Mouse (Mus musculus) fat pad, adult 2 months (tissue): Measurements from ENCODE around the gene Ppil6.
"Not testable (repeated sequence)": the region's sequence is repeated elsewhere in the genome, so short reads cannot be mapped to it uniquely, and the experiment has no call there.

ENCODE experiments used
- DNase-seq: peaks from one replicate; pipeline ENCODE4 v3.0.0-alpha.2; 2011; ENCODE audit warnings: low read depth, low spot score; ENCODE audit errors: extremely low read depth

Gene Ppil6

DNA sequence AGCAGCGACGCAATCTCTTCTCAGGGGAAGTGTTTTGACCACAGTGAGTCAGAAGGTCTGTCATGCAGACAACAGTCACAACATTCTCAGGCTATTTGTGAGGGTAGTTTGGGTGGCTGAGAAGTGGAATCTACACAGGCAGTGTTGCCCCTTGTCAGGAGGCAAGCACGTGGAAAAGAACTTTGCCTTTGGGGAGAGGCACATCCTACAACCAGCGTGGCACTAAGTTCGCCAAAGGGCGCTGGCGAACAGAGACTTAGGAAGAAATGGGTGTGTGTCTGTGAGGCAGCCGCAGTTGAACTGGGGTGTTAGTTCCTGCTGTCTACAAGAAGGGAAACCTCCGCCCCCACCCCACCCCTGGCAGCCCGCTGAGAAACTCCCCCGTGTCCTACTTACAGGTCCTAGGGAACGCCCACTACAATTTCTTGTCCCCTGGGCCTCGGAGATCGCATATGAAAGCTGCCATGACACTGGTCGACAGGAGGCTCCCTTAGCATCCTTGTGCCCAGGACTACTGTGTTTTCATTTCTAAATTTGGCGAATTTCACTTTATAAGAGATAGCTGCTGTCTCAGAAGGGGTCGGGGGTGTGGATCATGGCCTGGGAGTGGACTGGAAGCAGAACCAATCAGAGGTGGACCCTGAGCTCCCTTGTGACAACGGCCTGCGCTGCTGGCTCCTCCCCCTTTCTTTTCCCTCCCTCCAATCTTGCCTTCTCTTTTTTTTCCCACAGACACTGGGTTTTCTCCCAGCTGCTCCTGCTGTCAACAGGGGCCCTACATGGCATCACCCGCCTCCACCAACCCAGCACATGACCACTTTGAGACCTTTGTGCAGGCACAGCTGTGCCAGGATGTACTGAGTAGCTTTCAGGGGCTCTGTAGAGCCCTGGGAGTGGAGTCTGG, 12.7 kb upstream of the Ppil6 start:
- no peak for DNase-seq

DNA sequence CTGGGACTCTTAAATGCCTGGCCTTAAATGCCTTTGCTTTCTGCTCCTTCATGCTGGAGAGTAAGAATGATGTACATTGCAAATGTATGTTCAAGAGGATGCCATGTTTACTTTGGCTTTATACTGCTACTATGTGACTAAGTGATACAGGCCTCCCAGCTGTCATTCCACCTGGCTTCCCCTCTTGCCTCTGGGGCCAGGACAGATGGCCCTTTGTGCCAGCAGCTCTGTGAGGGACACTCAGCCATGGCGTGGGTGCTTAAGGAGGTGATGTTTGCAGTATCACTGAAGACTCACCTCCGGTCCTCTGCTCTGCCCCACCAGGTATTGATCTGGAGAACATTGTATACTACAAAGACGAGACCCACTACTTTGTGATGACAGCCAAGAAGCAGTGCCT, 10.3 kb upstream of the Ppil6 start:
- DNase-seq: no peak

DNA sequence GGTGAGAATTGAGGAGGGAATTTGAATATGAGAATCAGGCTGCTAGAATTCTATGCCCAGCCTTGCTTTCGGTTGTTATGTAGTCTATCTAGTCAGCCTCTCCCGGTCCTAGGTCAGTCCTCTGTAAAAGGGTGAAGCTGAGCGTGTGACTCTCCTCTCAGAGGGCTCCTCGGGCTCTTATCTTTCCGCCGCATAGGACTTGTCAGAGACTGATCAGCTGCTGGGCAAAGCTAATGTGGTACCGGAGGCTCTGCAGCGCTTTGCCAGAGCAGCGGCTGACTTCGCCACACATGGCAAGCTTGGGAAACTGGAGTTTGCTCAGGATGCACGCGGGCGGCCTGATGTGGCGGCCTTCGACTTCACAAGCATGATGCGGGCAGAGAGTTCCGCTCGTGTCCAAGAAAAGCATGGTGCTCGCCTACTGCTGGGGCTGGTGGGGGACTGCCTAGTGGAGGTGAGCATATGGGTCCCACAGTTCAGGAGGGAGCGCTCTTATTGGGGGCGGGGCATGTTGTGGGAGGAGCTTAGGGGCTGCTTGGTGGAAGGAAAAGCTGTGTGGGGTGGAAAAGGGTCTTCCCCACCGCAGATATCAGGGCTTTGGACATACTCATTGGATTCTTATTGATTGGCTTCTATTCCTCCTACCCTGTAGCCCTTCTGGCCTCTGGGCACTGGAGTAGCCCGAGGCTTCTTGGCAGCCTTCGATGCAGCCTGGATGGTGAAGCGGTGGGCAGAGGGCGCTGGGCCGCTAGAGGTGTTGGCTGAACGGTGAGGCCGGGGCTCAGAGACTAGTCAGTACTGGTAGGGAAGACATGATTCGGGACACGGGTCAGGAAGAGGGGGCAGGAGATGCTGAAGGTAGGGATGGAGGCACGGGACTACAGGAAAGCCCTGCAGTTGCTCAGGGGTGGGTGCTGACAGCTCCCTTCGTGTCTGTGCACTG, 9.0 kb upstream of the Ppil6 start:
- no peak for DNase-seq

GRCm38 (mm10) chr10:41482446-41482845, 7.8 kb upstream of the Ppil6 start:
- no peak for DNase-seq

DNA sequence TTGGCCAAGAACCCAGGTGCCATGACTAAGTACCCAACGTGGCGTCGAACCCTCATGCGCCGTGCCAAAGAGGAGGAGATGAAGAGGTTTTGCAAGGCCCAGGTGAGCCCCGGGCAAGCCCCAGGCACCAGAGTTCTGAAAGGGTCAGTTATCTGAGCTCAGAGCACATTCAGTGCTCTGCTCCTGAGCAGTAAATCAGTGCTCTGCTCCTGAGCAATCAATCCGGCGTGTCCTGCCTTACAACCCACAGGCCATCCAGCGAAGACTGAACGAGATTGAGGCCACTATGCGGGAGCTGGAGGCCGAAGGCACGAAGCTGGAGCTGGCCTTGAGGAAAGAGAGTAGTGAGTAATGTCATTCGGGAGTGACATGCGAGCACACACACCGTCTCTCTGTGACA, 4.5 kb upstream of the Ppil6 start:
- peak; percentile 34 for DNase-seq

- no peak for DNase-seq
Observed at GRCm38 (mm10) chr10:41486506-41487170, 3.6 kb upstream of the Ppil6 start.

DNA sequence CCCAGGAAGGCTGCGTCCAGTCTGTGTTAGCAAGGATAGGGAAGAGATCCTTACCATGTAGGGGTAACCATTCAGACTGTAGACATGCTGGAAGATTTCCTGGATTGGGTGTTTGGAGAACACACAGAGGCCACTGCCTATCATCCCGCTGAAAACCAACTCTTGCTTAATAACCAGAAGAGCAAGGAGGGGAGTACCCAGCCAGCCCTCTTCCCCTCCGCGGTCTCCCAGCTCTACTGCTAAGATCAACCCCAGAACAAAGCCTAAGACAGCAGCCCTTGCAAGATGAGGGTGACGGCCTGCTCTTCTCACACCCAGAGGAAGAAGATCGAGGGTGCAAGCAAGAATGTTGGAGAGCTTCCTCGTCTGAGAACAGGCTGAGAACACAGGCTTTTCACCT, 1.4 kb upstream of the Ppil6 start:
- DNase-seq: no peak

DNA sequence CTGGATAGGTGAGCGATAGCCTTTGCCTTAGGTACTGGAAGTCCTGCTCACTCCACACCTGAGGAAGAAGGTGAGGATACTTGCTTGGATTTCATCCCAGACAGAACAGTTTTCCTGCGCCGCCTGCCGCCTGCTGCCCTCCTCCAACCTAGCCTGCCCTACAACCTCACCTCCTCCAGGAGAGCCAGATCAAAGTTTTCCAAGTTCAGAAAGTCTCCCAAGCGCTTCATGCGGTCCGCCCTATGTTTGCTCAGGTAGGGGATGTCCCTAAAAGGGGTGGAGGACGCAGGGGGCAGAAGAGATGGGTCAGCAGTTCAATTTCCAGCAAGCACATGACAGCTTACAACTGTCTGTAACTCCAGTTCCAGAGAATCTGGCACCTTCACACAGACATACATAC, 945 bp upstream of the Ppil6 start:
- DNase-seq: no peak

DNA sequence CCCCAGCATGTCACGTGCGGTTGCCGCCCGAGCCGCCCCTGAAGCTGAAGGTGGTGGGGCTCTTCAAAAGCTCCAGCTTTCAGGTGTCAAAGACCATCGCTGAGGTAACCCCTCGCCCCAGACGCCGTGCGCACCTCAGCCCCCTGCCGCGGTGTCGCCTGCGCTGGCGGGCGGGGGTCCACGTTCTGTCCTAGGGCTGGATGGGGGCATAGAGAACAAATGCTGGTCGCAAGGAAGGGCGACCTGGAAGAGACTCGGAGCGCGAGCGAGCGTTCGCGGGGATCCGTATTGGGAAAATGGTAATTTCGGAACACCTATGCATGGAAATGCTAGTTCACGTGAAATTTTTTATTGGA, 257 bp downstream of the Ppil6 start:
- DNase-seq: no peak

DNA sequence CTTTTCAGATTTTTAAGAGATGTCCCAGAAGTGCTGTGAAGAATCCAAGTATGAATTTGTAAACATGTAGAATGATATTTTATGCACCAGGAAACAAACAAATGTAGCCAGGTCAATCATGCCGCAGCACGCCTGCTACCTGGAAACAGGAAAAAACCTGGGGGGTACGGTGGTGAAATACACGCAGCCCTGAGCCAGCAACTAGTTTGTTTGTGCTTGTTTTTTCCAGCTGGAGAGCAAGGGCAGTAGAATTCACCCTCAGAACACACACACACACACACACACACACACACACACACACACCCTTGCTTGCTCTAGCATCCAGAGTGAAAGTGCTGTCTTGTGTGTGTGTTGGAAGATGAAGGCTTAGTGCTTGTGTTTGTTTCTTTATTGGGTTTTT, 872 bp downstream of the Ppil6 start:
- no peak for DNase-seq

DNA sequence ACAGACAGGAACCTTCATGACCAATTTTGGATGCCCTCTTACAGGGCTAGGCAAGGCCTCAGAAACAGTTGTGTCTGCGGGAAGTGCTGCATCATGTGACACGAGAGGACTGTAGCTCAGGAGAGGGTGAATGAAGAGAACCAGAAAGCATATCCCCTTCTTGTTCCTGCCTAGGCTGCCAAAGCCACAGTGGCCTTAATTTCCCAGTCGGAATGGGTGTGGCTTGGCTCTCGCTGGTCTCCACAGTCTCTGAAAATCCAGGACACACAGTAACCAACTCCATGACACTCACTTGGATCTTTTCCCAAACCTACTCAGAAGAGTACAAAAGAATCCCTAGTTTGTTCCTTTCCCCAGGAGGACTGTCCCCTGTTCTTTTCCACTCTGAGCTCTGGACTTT, 10.7 kb downstream of the Ppil6 start:
- DNase-seq: no peak

GRCm38 (mm10) chr10:41504996-41505395, 14.8 kb downstream of the Ppil6 start:
- DNase-seq: no peak

DNA sequence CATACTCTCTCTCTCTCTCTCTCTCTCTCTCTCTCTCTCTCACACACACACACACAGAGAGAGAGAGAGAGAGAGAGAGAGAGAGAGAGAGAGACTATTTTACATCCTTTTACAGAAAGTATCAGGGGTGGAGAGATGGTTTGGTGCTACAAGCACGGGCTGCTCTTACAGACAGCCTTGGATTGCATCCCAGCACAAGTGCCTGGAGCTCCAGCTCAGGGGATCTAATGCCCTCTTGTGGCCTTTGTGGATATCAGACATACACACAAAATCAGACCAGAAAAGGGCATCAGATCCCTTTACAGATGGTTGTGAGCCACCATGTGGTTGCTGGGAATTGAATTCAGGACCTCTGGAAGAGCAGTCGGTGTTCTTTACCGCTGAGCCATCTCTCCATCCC, 15.2 kb downstream of the Ppil6 start:
- DNase-seq: not testable (repeated sequence)

GRCm38 (mm10) chr10:41509160-41509559, 18.9 kb downstream of the Ppil6 start:
- no peak for DNase-seq

GRCm38 (mm10) chr10:41514301-41514700, 24.1 kb downstream of the Ppil6 start:
- DNase-seq: no peak

DNA sequence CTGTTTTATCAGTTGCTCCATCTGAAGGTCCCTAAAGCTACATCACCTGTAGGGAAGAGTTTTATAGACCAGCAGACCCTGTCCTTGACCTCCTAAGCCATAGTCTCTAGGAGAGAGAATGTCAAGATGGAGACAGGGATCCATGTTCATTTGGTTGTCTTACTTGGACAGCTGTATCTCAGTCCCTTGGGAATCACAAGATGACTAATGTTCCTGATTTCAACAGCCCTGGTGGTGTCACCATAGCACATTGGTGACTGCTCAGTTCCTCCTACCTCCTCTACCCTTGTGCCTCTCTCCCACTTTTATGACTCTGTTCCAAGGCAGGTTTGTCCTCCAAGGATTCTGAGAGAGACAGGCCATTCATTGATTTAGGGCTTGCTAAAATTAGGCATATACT, 24.7 kb downstream of the Ppil6 start:
- no peak for DNase-seq

GRCm38 (mm10) chr10:41518508-41518980, 28.3 kb downstream of the Ppil6 start:
- DNase-seq: peak; percentile 50

DNA sequence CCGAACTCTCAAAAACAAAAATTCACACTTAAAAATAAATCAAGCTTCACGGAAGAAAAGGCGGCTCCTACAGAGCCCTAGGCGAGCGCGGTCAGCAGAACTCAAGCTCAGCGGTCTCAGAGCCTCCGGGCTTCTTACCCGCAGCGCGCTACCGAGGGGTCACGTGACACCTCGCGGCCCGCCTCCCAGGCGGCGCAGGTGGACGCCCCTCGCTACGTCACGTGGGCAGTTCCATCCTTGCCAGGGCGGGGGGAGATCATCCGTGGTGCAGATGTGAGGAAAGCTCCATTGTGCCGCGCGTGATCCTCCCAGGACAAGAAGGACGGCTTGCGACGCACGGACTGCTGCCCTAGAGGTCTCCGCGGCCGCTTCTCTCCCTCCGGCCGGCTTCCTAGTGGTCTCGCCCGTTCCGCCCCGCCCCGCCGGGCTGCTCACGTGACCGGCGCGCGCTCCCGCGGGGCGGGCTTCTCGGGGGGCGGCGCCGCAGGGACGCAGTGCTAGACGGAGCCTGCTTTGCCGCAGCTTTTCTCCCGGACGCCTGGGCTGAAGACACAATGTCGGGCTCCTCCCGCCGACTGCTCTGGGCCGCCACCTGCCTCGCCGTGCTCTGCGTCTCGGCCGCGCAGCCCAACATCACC, 28.9 kb downstream of the Ppil6 start, which contains the start of gene Cd164:
Gene Cd164, plus strand, starts transcription at position 434 of the 638 bp plus-strand sequence.
- DNase-seq: no peak

GRCm38 (mm10) chr10:41519640-41520409, 29.6 kb downstream of the Ppil6 start:
- no peak for DNase-seq

- no peak for DNase-seq
Observed at GRCm38 (mm10) chr10:41520410-41520673, 30.1 kb downstream of the Ppil6 start.
